Mouse (Mus musculus): ENCODE measurements at regions not wholly inside any gene's neighbourhood (a gene's known extent, or its start where the extent isn't known, plus 50 kb on each side); places are given as distances from the start of the nearest gene placed in this dataset.

DNA sequence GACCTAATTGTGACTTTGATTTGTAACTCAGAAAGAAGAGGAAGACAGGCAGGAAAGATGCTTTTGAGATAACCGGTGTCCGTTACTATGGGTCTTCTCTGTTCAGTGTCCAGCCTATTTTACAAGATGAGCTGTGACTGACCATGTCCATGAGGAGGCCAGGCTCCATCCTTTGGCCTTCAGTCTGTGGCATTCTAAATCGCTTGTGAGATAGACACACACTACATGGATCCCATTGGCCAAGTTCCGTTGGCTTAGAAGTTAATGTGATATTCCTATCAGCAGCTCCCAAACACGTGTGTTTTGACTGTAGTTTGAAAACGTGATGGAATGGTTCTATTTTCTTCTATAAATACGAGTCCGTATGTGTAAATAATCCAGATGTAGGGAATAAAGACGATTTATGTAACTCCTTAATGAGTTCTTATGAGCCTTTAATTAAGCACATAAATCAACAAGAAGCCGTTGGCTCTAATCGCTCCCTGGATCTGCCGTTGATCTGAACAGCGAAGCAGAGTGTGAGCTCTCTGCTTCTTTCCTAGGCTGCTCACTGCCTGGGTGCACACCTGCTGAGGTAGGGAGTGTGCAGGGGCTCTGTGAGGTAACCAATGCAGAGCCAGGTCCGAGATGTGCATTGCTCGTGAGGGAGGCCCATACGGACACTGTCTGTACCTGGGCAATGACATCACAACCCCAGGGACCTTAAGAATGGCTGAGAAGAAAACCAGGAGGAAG lies 272.4 kb upstream of the BB014433 start:
- TF ChIP-seq CTCF (IDR thresholded peaks at IDR 0.05; ENCODE audit: extremely low read depth, insufficient read depth, insufficient read length, insufficient replicate concordance), result no peak
- TF ChIP-seq POLR2A (IDR thresholded peaks at IDR 0.05; ENCODE audit: low read depth, low read length), result no peak

Data from spleen, adult 2 months (tissue).